Mouse (Mus musculus) layer of hippocampus, postnatal 14 days (tissue): ENCODE data around the gene 2310007B03Rik. TPM values are rescaled to one million over a fixed set of nuclear protein-coding genes. Genes with fewer than 3 reads are reported as not detected.

Source experiments
- DNase-seq, 2 experiments: peaks; one replicate each; pipeline ENCODE4 v3.0.0; 2021 to 2022; ENCODE audit warnings: low spot score in 2 of 2, mixed read lengths in 1 of 2
- total RNA-seq, 2 experiments: library from RNA; stranded (reverse); gene quantifications; 2 replicates each; pipeline ENCODE4 v1.2.3; 2021

2310007B03Rik gene
- total RNA-seq, 2 experiments from 2014 or later, result not detected

GRCm38 (mm10) chr1:93159566-93160500, 915 bp downstream of the 2310007B03Rik start:
- no peak for DNase-seq

- DNase-seq, result no peak
These were observed 1.8 kb downstream of the 2310007B03Rik start for GRCm38 (mm10) chr1:93158916-93159315.

GRCm38 (mm10) chr1:93157566-93157965, 3.2 kb downstream of the 2310007B03Rik start:
- DNase-seq, result no peak

GRCm38 (mm10) chr1:93150907-93151661, 9.7 kb downstream of the 2310007B03Rik start:
- no peak for DNase-seq

- DNase-seq, result no peak
These were observed 16.6 kb downstream of the 2310007B03Rik start for GRCm38 (mm10) chr1:93144176-93144575.

- no peak for DNase-seq
These were observed 17.9 kb downstream of the 2310007B03Rik start for GRCm38 (mm10) chr1:93142871-93143270.

GRCm38 (mm10) chr1:93139713-93140112, 21.0 kb downstream of the 2310007B03Rik start:
- DNase-seq, result peak in 1 of 2 experiments; percentile 42

GRCm38 (mm10) chr1:93138534-93138933, 22.2 kb downstream of the 2310007B03Rik start:
- no peak for DNase-seq

GRCm38 (mm10) chr1:93135036-93135526, 25.7 kb downstream of the 2310007B03Rik start, which contains the start of gene Agxt:
Agxt (plus strand) TSS chr1:93135240.
- DNase-seq, result no peak

- DNase-seq, result no peak
These were observed 28.1 kb downstream of the 2310007B03Rik start for GRCm38 (mm10) chr1:93132676-93133075.

- DNase-seq, result no peak
These were observed 30.3 kb downstream of the 2310007B03Rik start for GRCm38 (mm10) chr1:93130242-93130983.

GRCm38 (mm10) chr1:93128710-93129349, 31.9 kb downstream of the 2310007B03Rik start:
- DNase-seq, result peak; percentile 71 to 76

- DNase-seq, result no peak
These were observed 32.5 kb downstream of the 2310007B03Rik start for GRCm38 (mm10) chr1:93128209-93128608.

GRCm38 (mm10) chr1:93125256-93125655, 35.5 kb downstream of the 2310007B03Rik start:
- no peak for DNase-seq

GRCm38 (mm10) chr1:93124066-93124465, 36.7 kb downstream of the 2310007B03Rik start:
- DNase-seq, result no peak

- DNase-seq, result no peak
These were observed 37.4 kb downstream of the 2310007B03Rik start for GRCm38 (mm10) chr1:93123179-93123854.

GRCm38 (mm10) chr1:93118816-93119215, 41.9 kb downstream of the 2310007B03Rik start:
- no peak for DNase-seq

- DNase-seq, result no peak
These were observed 45.3 kb downstream of the 2310007B03Rik start for GRCm38 (mm10) chr1:93115471-93115870.

- peak; percentile 57 to 75 for DNase-seq
These were observed 45.9 kb downstream of the 2310007B03Rik start for GRCm38 (mm10) chr1:93114713-93115463.
